Comparison of ENCODE assay signal across 10 mouse cellular contexts in genomic region chr17:35097164-35097655, GRCm38 (mm10). TPM values are rescaled to one million over a fixed set of nuclear protein-coding genes. Genes with fewer than 3 reads are reported as not detected.
DNase-seq lines count a peak whose midpoint lies in the region; ATAC-seq lines count a peak whose summit lies in the region.
"Had no signal": no experiment of that assay in that cellular context is flagged by ENCODE, and none has a peak within 500 bp of the region (broad histone marks: within the 10 kb centered on the region; RNA-seq: fewer than 3 reads in every experiment).

No protein-coding gene starts in this region.

- DNase-seq in frontal cortex, postnatal 36 days (ENCODE audit: low spot score in 2 of 2), result peak; percentile 55 to 69
- DNase-seq in frontal cortex, postnatal 14 days (ENCODE audit: low spot score in 2 of 2), result no peak
- DNase-seq in lung, postnatal 4 days, result peak; percentile 20 to 39
- DNase-seq in lung, postnatal 25 days (ENCODE audit: low spot score), result no peak
- peak; percentile 80 for DNase-seq in cerebellum, adult 9-11 months
- DNase-seq in right cerebral cortex, postnatal 14 days, result peak; percentile 49
- no peak for DNase-seq in neural tube, embryonic 10.5 days (ENCODE audit: extremely low spot score, low spot score)

- ATAC-seq in erythroblast, adult 5-6 weeks (replicated peaks; ENCODE audit: low FRiP score, poor library complexity, severe bottlenecking), result no peak
- ATAC-seq: hindbrain, embryonic 16.5 days had no signal

RNA-seq across cellular contexts. Expression of gene Abhd16a, which starts 8.1 kb away (rescaled TPM):
- 28.1 and 36.8 TPM in 2 replicates for total RNA-seq in erythroblast, adult 5-6 weeks (2015; ENCODE audit: low replicate concordance)
- 33.3 and 63.0 TPM in 2 replicates for total RNA-seq in erythroblast, adult 5-6 weeks (2017; ENCODE audit: low replicate concordance)

RNA-seq across cellular contexts. Expression of gene Ly6g5c, which starts 10.9 kb away (rescaled TPM):
- not detected in 2 replicates for total RNA-seq in erythroblast, adult 5-6 weeks (2015; ENCODE audit: low replicate concordance)
- not detected in 2 replicates for total RNA-seq in erythroblast, adult 5-6 weeks (2017; ENCODE audit: low replicate concordance)
- total RNA-seq: neutrophil, adult 5-6 weeks had no signal

RNA-seq across cellular contexts. Expression of gene Ly6g6f, which starts 11.8 kb away (rescaled TPM):
- total RNA-seq in erythroblast, adult 5-6 weeks (2015; ENCODE audit: low replicate concordance), result not detected in 2 replicates
- not detected in 2 replicates for total RNA-seq in erythroblast, adult 5-6 weeks (2017; ENCODE audit: low replicate concordance)
- total RNA-seq: neutrophil, adult 5-6 weeks had no signal

RNA-seq across cellular contexts. Expression of gene Ly6g5b, which starts 18.0 kb away (rescaled TPM):
- total RNA-seq in erythroblast, adult 5-6 weeks (2015; ENCODE audit: low replicate concordance), result 7.7 TPM in 1 of 2 replicates, not detected in the other
- total RNA-seq in erythroblast, adult 5-6 weeks (2017; ENCODE audit: low replicate concordance), result 0.34 TPM in 1 of 2 replicates, not detected in the other

RNA-seq across cellular contexts. Expression of gene Ly6g6d, which starts 19.3 kb away (rescaled TPM):
- not detected in 2 replicates for total RNA-seq in erythroblast, adult 5-6 weeks (2015; ENCODE audit: low replicate concordance)
- 1.4 TPM in 1 of 2 replicates, not detected in the other for total RNA-seq in erythroblast, adult 5-6 weeks (2017; ENCODE audit: low replicate concordance)
- total RNA-seq: neutrophil, adult 5-6 weeks had no signal

Comparison
In these comparisons a context has a peak if more than half of its experiments do, and no peak if none do; other contexts are left out.
1. DNase-seq: peak in frontal cortex, postnatal 36 days (2 of 2), lung, postnatal 4 days (2 of 2), cerebellum, adult 9-11 months (single experiment) and right cerebral cortex, postnatal 14 days (single experiment); none in frontal cortex, postnatal 14 days (0 of 2), lung, postnatal 25 days (single experiment) and neural tube, embryonic 10.5 days (single experiment).